Mouse (Mus musculus): ENCODE results near the gene Smoc1. TPM values are rescaled to one million over a fixed set of nuclear protein-coding genes. Genes with fewer than 3 reads are reported as not detected.

Smoc1 gene
- polyA plus RNA-seq, 1 experiment from 2014 or later, result 0.63 TPM

- Histone ChIP-seq H3K4me3 (ENCODE audit: low read depth, low read length) (no peak overlapping the region), H3K9ac (no peak overlapping the region), H3K9me3 (ENCODE audit: low read depth, low read length) (no peaks in the 10 kb centered on the region), H3K4me1 (ENCODE audit: insufficient read depth) (no peaks in the 10 kb centered on the region), H3K36me3 (ENCODE audit: insufficient read depth) (no peaks in the 10 kb centered on the region), H3K27ac (ENCODE audit: low read depth) (no peak overlapping the region), H3K4me2 (no peak overlapping the region), H3K27me3 (ENCODE audit: insufficient read depth, low read length) (no peaks in the 10 kb centered on the region)
- no peak for TF ChIP-seq CTCF (IDR thresholded peaks at IDR 0.05; ENCODE audit: low read depth)
- DNase-seq, result no peak
- 79% methylated on average over 5 of the region's 5 CpGs for WGBS
- ATAC-seq (ENCODE audit: insufficient read depth), result no peak
Measured at GRCm38 (mm10) chr12:81128693-81129092, 102.1 kb downstream of the Smoc1 start.

- no peaks in the 10 kb centered on the region for H3K36me3 ChIP-seq (ENCODE audit: insufficient read depth)
- no peak for TF ChIP-seq CTCF (IDR thresholded peaks at IDR 0.05; ENCODE audit: low read depth)
- H3K4me2 ChIP-seq, result no peak overlapping the region
- H3K9ac ChIP-seq, result no peak overlapping the region
- WGBS, result 22% methylated on average over 3 of the region's 3 CpGs
- DNase-seq (no peak), ATAC-seq (ENCODE audit: insufficient read depth) (no peak)
- no peaks in the 10 kb centered on the region for H3K9me3 ChIP-seq (ENCODE audit: low read depth, low read length)
- no peak overlapping the region for H3K4me3 ChIP-seq (ENCODE audit: low read depth, low read length)
- no peak overlapping the region for H3K27ac ChIP-seq (ENCODE audit: low read depth)
- H3K4me1 ChIP-seq (ENCODE audit: insufficient read depth), result no peaks in the 10 kb centered on the region
- H3K27me3 ChIP-seq (ENCODE audit: insufficient read depth, low read length), result no peaks in the 10 kb centered on the region
Measured at GRCm38 (mm10) chr12:81130692-81131091, 104.1 kb downstream of the Smoc1 start.

DNA sequence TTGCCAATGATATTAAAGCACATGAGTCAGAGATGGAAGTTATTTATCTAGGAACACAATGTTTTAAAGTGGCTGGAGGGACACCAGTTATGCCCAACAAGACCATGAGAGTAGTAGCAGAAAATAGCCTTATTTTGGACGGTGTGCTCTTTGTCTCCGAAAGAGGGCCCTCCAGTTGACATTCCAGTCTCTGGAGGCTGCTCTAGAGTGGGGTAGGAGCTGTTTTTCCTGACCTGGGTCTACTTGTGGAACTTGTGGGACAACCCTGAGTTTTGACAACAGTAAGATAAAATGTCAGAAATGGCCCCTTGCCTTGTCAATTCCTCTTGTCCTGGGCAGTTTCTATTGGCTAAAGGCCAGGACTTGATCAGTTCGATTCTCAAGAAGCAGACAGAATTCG is 104.5 kb downstream of the Smoc1 start:
- no peaks in the 10 kb centered on the region for H3K36me3 ChIP-seq (ENCODE audit: insufficient read depth)
- DNase-seq, result no peak
- no peaks in the 10 kb centered on the region for H3K27me3 ChIP-seq (ENCODE audit: insufficient read depth, low read length)
- no peak overlapping the region for H3K27ac ChIP-seq (ENCODE audit: low read depth)
- H3K4me2 ChIP-seq, result no peak overlapping the region
- H3K4me3 ChIP-seq (ENCODE audit: low read depth, low read length), result no peak overlapping the region
- WGBS, result 42% methylated on average over 4 of the region's 4 CpGs
- ATAC-seq (ENCODE audit: insufficient read depth), result no peak
- TF ChIP-seq CTCF (IDR thresholded peaks at IDR 0.05; ENCODE audit: low read depth), result no peak
- no peaks in the 10 kb centered on the region for H3K4me1 ChIP-seq (ENCODE audit: insufficient read depth)
- H3K9ac ChIP-seq, result no peak overlapping the region
- no peaks in the 10 kb centered on the region for H3K9me3 ChIP-seq (ENCODE audit: low read depth, low read length)

GRCm38 (mm10) chr12:81133055-81133665 is 106.6 kb downstream of the Smoc1 start:
- H3K4me3 ChIP-seq (ENCODE audit: low read depth, low read length), result no peak overlapping the region
- no peaks in the 10 kb centered on the region for H3K4me1 ChIP-seq (ENCODE audit: insufficient read depth)
- DNase-seq (no peak), ATAC-seq (ENCODE audit: insufficient read depth) (no peak)
- H3K27ac ChIP-seq (ENCODE audit: low read depth), result no peak overlapping the region
- H3K36me3 ChIP-seq (ENCODE audit: insufficient read depth), result no peaks in the 10 kb centered on the region
- no peaks in the 10 kb centered on the region for H3K9me3 ChIP-seq (ENCODE audit: low read depth, low read length)
- H3K9ac ChIP-seq, result no peak overlapping the region
- no peak for TF ChIP-seq CTCF (IDR thresholded peaks at IDR 0.05; ENCODE audit: low read depth)
- no peaks in the 10 kb centered on the region for H3K27me3 ChIP-seq (ENCODE audit: insufficient read depth, low read length)
- H3K4me2 ChIP-seq, result no peak overlapping the region
- 70% methylated on average over 4 of the region's 4 CpGs for WGBS

DNA sequence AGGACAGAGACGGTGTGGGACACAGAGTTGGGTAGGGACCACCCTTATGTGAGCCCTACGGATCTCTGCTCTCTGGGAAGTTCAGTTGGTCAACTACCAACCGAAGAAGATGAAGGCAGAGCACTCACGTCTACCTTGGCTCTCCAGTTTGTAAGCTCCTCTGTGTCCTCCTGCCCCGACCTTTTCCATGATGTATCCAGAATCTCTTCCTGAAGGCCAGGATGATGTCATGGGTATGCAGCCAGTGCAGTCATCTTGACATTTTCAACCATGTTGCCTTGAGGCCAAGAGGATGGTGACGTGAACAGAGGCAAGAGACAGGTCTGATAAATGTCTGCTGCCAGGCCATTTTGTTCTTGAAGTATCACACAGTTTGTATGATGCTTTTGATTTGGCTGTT is 111.6 kb downstream of the Smoc1 start:
- H3K4me2 ChIP-seq, result no peak overlapping the region
- no peak overlapping the region for H3K4me3 ChIP-seq (ENCODE audit: low read depth, low read length)
- H3K27ac ChIP-seq (ENCODE audit: low read depth), result no peak overlapping the region
- DNase-seq (no peak), ATAC-seq (ENCODE audit: insufficient read depth) (no peak)
- 82% methylated on average over 6 of the region's 6 CpGs for WGBS
- no peaks in the 10 kb centered on the region for H3K9me3 ChIP-seq (ENCODE audit: low read depth, low read length)
- H3K9ac ChIP-seq, result no peak overlapping the region
- H3K4me1 ChIP-seq (ENCODE audit: insufficient read depth), result peaks cover 3% of the 10 kb centered on the region; the same call in 1 of the 2 replicates
- no peaks in the 10 kb centered on the region for H3K36me3 ChIP-seq (ENCODE audit: insufficient read depth)
- H3K27me3 ChIP-seq (ENCODE audit: insufficient read depth, low read length), result no peaks in the 10 kb centered on the region
- TF ChIP-seq CTCF (IDR thresholded peaks at IDR 0.05; ENCODE audit: low read depth), result no peak

DNA sequence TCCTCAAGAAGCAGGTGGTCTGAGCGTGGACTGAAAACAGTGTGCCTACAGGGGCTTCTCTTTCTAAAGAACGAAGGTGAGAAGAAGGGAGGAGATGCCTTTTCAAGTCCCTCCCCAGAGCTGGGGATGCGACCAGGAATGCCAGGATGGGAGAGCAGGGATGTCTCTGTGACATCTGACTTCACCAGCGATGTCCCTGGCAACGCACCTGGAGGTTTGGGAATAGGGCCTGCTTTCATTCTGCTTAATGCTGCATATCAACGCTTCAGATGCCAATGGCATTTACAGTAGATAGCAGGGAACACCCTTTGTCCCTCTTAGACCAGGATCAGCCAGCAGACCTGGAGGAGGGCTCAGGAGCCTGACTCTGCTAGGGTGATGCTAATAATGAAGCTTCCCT is 112.9 kb downstream of the Smoc1 start:
- WGBS, result 83% methylated on average over 6 of the region's 6 CpGs
- no peaks in the 10 kb centered on the region for H3K27me3 ChIP-seq (ENCODE audit: insufficient read depth, low read length)
- no peak overlapping the region for H3K4me3 ChIP-seq (ENCODE audit: low read depth, low read length)
- no peak overlapping the region for H3K9ac ChIP-seq
- no peak overlapping the region for H3K27ac ChIP-seq (ENCODE audit: low read depth)
- H3K4me2 ChIP-seq, result no peak overlapping the region
- no peaks in the 10 kb centered on the region for H3K9me3 ChIP-seq (ENCODE audit: low read depth, low read length)
- DNase-seq (no peak), ATAC-seq (ENCODE audit: insufficient read depth) (no peak)
- H3K36me3 ChIP-seq (ENCODE audit: insufficient read depth), result no peaks in the 10 kb centered on the region
- no peak for TF ChIP-seq CTCF (IDR thresholded peaks at IDR 0.05; ENCODE audit: low read depth)
- peaks cover 3% of the 10 kb centered on the region; the same call in 1 of the 2 replicates for H3K4me1 ChIP-seq (ENCODE audit: insufficient read depth)

- no peaks in the 10 kb centered on the region for H3K9me3 ChIP-seq (ENCODE audit: low read depth, low read length)
- H3K27ac ChIP-seq (ENCODE audit: low read depth), result peak overlapping the region; percentile 76
- DNase-seq (peak; percentile 32), ATAC-seq (ENCODE audit: insufficient read depth) (peak; percentile 68)
- H3K4me1 ChIP-seq (ENCODE audit: insufficient read depth), result peaks cover 3% of the 10 kb centered on the region; the same call in 1 of the 2 replicates
- no peak for TF ChIP-seq CTCF (IDR thresholded peaks at IDR 0.05; ENCODE audit: low read depth)
- H3K27me3 ChIP-seq (ENCODE audit: insufficient read depth, low read length), result no peaks in the 10 kb centered on the region
- no peak overlapping the region for H3K4me3 ChIP-seq (ENCODE audit: low read depth, low read length)
- H3K4me2 ChIP-seq, result no peak overlapping the region
- 36% methylated on average over 9 of the region's 9 CpGs for WGBS
- H3K36me3 ChIP-seq (ENCODE audit: insufficient read depth), result no peaks in the 10 kb centered on the region
- no peak overlapping the region for H3K9ac ChIP-seq
Measured at GRCm38 (mm10) chr12:81140594-81141328, 114.2 kb downstream of the Smoc1 start.

Measured in lung, embryonic 14.5 days (tissue).